Mouse (Mus musculus) midbrain, postnatal 0 days (tissue): ENCODE results near the gene Calhm1. TPM values are rescaled to one million over a fixed set of nuclear protein-coding genes. Genes with fewer than 3 reads are reported as not detected.

Source experiments
- ATAC-seq: fragments of 200-750 bp; cut with Nextera tagmentation; 2 replicates; pipeline ENCODE4 v1.8.0; 2017; ENCODE audit warnings: moderate number of reproducible peaks, mild to moderate bottlenecking, moderate TSS enrichment, moderate library complexity; ENCODE audit not compliant: low FRiP score
- DNase-seq: peaks from one replicate; pipeline ENCODE4 v3.0.0-alpha.2; 2015; ENCODE audit warnings: low spot score
- H3K27ac ChIP-seq: fragments of 300-500 bp; sonication (generic); 2 replicates; pipeline ENCODE4 v1.5.1; 2014; ENCODE audit warnings: low read depth, mild to moderate bottlenecking, low read length, mixed read lengths
- H3K27me3 ChIP-seq: fragments of 300-500 bp; sonication (generic); 2 replicates; pipeline ENCODE4 v1.6.1; 2014; ENCODE audit warnings: low read length, control low read depth, mixed read lengths; ENCODE audit not compliant: insufficient read depth
- H3K36me3 ChIP-seq: fragments of 300-500 bp; sonication (generic); 2 replicates; pipeline ENCODE4 v1.6.1; 2014; ENCODE audit warnings: low read length, control low read depth, mixed read lengths; ENCODE audit not compliant: insufficient read depth
- H3K4me1 ChIP-seq: fragments of 300-500 bp; sonication (generic); 2 replicates; pipeline ENCODE4 v1.6.1; 2014; ENCODE audit warnings: mild to moderate bottlenecking, control low read depth, antibody characterized with exemption, low read length, mixed read lengths; ENCODE audit not compliant: insufficient read depth
- H3K4me2 ChIP-seq: fragments of 300-500 bp; sonication (generic); 2 replicates; pipeline ENCODE4 v1.6.1; 2014; ENCODE audit warnings: low read depth, mild to moderate bottlenecking, low read length, mixed read lengths; ENCODE audit not compliant: poor library complexity, severe bottlenecking
- H3K4me3 ChIP-seq: fragments of 300-500 bp; sonication (generic); 2 replicates; pipeline ENCODE4 v1.5.1; 2014; ENCODE audit warnings: low read depth, mild to moderate bottlenecking, low read length, moderate library complexity
- H3K9ac ChIP-seq: fragments of 300-500 bp; sonication (generic); replicated peaks from 2 replicates; pipeline ENCODE4 v1.6.1; 2014; ENCODE audit warnings: mild to moderate bottlenecking, low read length, moderate library complexity, mixed read lengths; ENCODE audit not compliant: poor library complexity, severe bottlenecking
- H3K9me3 ChIP-seq: fragments of 300-500 bp; sonication (generic); 2 replicates; pipeline ENCODE4 v1.6.1; 2016; ENCODE audit warnings: low read length, control low read depth
- CTCF ChIP-seq: IDR thresholded peaks from 2 replicates; pipeline ENCODE4 v1.5.1; 2016; ENCODE audit warnings: antibody characterized with exemption, mild to moderate bottlenecking
- WGBS: fragments of 180-500 bp; shearing (Covaris S2); extraction: QIAGEN DNeasy Blood & Tissue Kit; methylation state at CpG from one replicate; pipeline ENCODE4 v1.1.7; 2014; 5-methylcytosine and 5-hydroxymethylcytosine counted together
- polyA plus RNA-seq: library from polyadenylated mRNA; unstranded; fragments of >200 nt; fragmentation: Nextera tagmentation; extraction: Ambion mirVana; gene quantifications from 2 replicates; pipeline ENCODE4 v1.2.1, GENCODE M21; 2015
- total RNA-seq: library from RNA; depleted of rRNA; stranded (reverse); fragments of >200 nt; gene quantifications from 2 replicates; pipeline ENCODE4 v1.2.3, GENCODE M21; 2014; rRNA removed

Calhm1 gene
- total RNA-seq = not detected in 2 replicates
- polyA plus RNA-seq = not detected in 2 replicates

GRCm38 (mm10) chr19:47144154-47144553, at the start of gene Calhm1:
Gene Calhm1, minus strand, starts transcription at chr19:47144254.
- no peaks in the 10 kb centered on the region for H3K4me1 ChIP-seq
- H3K4me2 ChIP-seq = no peak within 1 kb of the TSS
- no peaks in the 10 kb centered on the region for H3K27me3 ChIP-seq
- ATAC-seq = no peak
- H3K9ac ChIP-seq = no peak within 1 kb of the TSS
- WGBS = 96% methylated on average over 6 of the region's 6 CpGs
- H3K9me3 ChIP-seq = no peaks in the 10 kb centered on the region
- H3K4me3 ChIP-seq = no peak within 1 kb of the TSS
- no peak for DNase-seq
- H3K27ac ChIP-seq = no peak within 1 kb of the TSS
- no peak for TF ChIP-seq CTCF
- no peaks in the 10 kb centered on the region for H3K36me3 ChIP-seq

- DNase-seq = no peak
- ATAC-seq = no peak
These were observed 48.1 kb upstream of the Calhm1 start for GRCm38 (mm10) chr19:47192158-47192557.

GRCm38 (mm10) chr19:47188515-47189128, 44.6 kb upstream of the Calhm1 start:
- H3K4me3 ChIP-seq = no peak overlapping the region
- H3K27ac ChIP-seq = peak overlapping the region; percentile 26; the same call in 1 of the 2 replicates
- ATAC-seq (peak; percentile 72), DNase-seq (peak; percentile 84)
- 59% methylated on average over 11 of the region's 11 CpGs for WGBS
- peaks cover 5% of the 10 kb centered on the region; the same call in 1 of the 2 replicates for H3K4me1 ChIP-seq
- no peak overlapping the region for H3K4me2 ChIP-seq
- H3K9me3 ChIP-seq = no peaks in the 10 kb centered on the region
- no peaks in the 10 kb centered on the region for H3K36me3 ChIP-seq
- H3K9ac ChIP-seq = no peak overlapping the region
- no peaks in the 10 kb centered on the region for H3K27me3 ChIP-seq
- no peak for TF ChIP-seq CTCF

More at GRCm38 (mm10) chr19:47192158-47192557, 48.1 kb upstream of the Calhm1 start:
- no peaks in the 10 kb centered on the region for H3K9me3 ChIP-seq
- H3K4me1 ChIP-seq = peaks cover 5% of the 10 kb centered on the region; the same call in 1 of the 2 replicates
- no peak overlapping the region for H3K4me2 ChIP-seq
- H3K27ac ChIP-seq = no peak overlapping the region
- no peak overlapping the region for H3K9ac ChIP-seq
- H3K27me3 ChIP-seq = no peaks in the 10 kb centered on the region
- no peak for TF ChIP-seq CTCF
- H3K4me3 ChIP-seq = no peak overlapping the region
- H3K36me3 ChIP-seq = no peaks in the 10 kb centered on the region
- 98% methylated on average over 5 of the region's 5 CpGs for WGBS

GRCm38 (mm10) chr19:47186514-47187275, 42.6 kb upstream of the Calhm1 start:
- H3K9me3 ChIP-seq = 0 out of 2 replicates have a peak, but pooled peaks cover 2% of the 10 kb centered on the region
- no peak overlapping the region for H3K4me2 ChIP-seq
- H3K27ac ChIP-seq = no peak overlapping the region
- TF ChIP-seq CTCF = no peak
- 45% methylated on average over 15 of the region's 15 CpGs for WGBS
- H3K4me1 ChIP-seq = peaks cover 5% of the 10 kb centered on the region; the same call in 1 of the 2 replicates
- ATAC-seq (no peak), DNase-seq (no peak)
- H3K4me3 ChIP-seq = no peak overlapping the region
- H3K9ac ChIP-seq = no peak overlapping the region
- no peaks in the 10 kb centered on the region for H3K36me3 ChIP-seq
- no peaks in the 10 kb centered on the region for H3K27me3 ChIP-seq

- no peak for DNase-seq
These were observed 40.7 kb upstream of the Calhm1 start for GRCm38 (mm10) chr19:47184736-47185135.

GRCm38 (mm10) chr19:47184221-47184620, 40.2 kb upstream of the Calhm1 start:
- Histone ChIP-seq H3K4me1 (peaks cover 14% of the 10 kb centered on the region; the same call in 1 of the 2 replicates), H3K27ac (no peak overlapping the region), H3K27me3 (no peaks in the 10 kb centered on the region), H3K9ac (no peak overlapping the region), H3K4me3 (no peak overlapping the region), H3K36me3 (no peaks in the 10 kb centered on the region), H3K9me3 (0 out of 2 replicates have a peak, but pooled peaks cover 2% of the 10 kb centered on the region), H3K4me2 (no peak overlapping the region)
- DNase-seq = no peak
- WGBS = 71% methylated on average over 8 of the region's 8 CpGs
- ATAC-seq = no peak
- no peak for TF ChIP-seq CTCF

More at GRCm38 (mm10) chr19:47184736-47185135, 40.7 kb upstream of the Calhm1 start:
- Histone ChIP-seq H3K27ac (no peak overlapping the region), H3K36me3 (no peaks in the 10 kb centered on the region), H3K9ac (no peak overlapping the region), H3K27me3 (no peaks in the 10 kb centered on the region), H3K9me3 (0 out of 2 replicates have a peak, but pooled peaks cover 2% of the 10 kb centered on the region), H3K4me2 (no peak overlapping the region), H3K4me1 (peaks cover 14% of the 10 kb centered on the region; the same call in 1 of the 2 replicates), H3K4me3 (no peak overlapping the region)
- TF ChIP-seq CTCF = no peak
- no peak for ATAC-seq
- WGBS = 70% methylated on average over 4 of the region's 4 CpGs
